Mouse (Mus musculus): ENCODE data around the gene Mustn1.

Mustn1 gene

DNA sequence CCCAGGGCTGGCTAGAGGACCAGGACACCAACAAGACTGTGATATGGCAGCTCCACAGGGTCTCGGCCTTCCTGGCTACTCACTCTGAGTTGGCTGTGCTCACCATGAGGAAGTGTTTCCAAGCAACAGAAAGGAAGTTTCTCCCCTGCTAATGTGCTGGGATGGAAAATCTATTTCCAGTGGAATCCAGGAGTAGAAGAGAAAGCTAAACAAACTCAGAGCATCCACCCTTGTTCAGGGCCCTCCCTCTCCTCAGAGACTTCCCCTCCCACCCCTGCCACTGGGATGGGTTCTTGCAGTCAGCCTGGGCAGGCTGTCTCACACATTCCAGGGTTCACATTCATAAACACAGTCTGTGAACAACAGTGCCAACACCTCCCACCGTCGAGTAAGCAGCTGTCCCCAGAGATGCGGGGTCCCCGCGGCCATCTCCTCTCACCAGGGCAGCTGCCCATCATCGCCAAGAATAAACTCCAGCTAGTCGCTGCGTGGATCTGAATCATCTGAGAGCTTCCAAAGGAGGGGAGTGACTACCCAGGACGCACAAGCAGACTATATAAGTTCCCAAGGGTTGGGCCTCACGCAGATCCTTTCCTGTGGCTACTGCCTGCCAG, at the start of gene Mustn1:
Gene Mustn1 (plus strand): TSS at position 243 of the 614 bp plus-strand sequence.
- DNase-seq (ENCODE audit: low spot score) = no peak

DNA sequence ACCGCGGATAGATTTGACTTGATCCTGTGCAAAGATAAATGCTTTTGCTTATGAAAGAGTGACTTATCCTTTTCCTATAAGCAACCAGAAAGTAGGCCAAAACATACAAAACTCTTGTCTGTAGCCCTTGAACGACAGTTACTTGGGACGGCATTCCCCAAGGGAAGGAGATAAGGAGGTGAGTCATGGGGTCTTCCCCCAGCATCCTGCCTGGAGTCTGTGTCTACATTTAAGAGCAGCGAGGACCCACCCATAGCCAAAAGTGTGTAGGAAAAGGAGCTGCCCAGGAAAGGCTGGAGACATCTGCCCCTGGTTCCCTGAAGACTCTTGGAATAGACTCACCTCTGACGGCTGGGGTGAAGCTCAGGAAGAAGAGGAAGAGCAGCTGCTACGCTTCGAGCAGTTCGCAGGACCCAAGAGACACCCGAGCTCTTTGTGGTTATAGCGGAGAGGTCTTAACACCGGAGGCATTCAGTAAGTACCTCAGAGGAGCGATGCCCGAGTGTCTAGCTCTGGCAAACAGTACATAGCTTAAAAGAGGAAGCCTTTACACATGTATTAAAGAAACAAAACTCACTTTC, 41.5 kb upstream of the Mustn1 start:
- DNase-seq (ENCODE audit: low spot score) = no peak

DNA sequence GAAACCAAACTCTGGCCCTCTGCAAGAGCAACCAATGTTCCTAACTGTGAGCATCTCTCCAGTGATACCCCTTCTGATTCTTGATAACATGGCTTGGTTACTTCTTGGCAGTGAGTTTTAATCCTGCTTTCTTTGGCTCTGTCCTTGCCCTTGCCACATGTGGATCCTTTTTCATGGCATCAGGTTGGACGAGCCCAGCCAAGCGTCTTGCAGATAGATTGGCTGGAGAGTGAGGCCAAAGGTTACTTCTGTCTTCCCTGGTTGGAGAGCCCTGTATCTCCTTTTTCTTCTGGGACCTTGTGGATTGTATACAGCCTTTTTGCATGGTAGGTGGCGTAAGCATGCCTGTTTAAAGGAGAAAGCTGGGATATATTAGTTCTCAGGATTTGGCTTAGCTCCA, 35.3 kb upstream of the Mustn1 start:
- no peak for DNase-seq (ENCODE audit: low spot score)

DNA sequence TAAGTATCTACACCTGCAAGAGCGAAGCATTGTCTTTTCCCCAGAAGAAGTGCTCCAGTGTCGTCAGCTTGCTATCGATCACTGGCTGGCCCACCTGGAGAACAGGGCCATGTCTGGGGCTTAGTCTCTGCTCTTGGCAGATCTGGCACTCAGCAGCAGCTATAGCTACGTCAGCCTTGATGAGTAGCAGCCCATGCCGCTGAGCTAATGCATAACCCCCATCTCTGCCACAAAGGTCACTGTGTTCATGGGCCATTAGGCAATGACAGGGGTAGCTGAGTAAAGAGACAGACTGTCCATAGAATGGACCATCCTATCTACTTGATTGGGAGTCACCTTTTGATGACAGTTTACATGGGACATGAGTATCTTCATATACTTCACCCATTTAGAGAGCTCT, 28.5 kb upstream of the Mustn1 start:
- DNase-seq (ENCODE audit: low spot score) = no peak

DNA sequence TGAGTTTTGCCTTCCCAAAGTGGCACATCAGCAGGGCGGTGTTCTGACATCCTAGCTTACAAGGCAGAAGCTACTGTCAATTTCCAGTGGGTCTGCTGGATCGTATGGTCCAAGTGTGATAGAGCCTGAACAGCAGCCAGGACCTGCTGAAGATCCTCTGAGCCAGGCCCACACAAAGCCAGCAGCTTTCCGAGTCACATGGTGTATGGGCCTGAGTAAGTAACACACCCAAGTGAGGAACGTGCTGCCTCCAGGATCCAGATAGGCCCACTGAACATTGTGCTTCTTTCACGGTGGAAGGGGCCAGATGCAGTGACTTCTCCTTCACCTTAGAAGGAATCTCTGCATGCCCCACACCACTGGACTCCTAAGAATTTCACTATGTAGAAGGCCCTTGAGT, 26.7 kb upstream of the Mustn1 start:
- no peak for DNase-seq (ENCODE audit: low spot score)

DNA sequence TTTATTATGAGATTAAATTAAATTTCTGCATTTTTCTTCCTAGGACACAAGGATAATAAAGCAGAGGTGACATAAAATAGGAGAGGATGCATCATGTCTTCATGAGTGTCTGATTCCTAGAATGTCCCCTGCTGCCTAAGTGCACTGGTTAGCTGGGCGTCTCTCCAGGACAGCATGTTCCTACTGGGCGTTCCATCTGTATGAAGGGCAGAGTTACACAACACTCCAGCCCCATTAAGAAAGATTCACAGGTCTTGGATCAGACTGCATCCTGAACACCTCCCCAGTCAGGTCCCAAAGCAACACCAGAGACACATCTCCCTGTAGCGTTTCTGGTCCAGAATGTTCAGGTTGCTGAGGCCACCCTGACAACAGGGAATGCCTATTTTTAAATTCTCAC, 23.7 kb upstream of the Mustn1 start:
- DNase-seq (ENCODE audit: low spot score) = no peak

DNA sequence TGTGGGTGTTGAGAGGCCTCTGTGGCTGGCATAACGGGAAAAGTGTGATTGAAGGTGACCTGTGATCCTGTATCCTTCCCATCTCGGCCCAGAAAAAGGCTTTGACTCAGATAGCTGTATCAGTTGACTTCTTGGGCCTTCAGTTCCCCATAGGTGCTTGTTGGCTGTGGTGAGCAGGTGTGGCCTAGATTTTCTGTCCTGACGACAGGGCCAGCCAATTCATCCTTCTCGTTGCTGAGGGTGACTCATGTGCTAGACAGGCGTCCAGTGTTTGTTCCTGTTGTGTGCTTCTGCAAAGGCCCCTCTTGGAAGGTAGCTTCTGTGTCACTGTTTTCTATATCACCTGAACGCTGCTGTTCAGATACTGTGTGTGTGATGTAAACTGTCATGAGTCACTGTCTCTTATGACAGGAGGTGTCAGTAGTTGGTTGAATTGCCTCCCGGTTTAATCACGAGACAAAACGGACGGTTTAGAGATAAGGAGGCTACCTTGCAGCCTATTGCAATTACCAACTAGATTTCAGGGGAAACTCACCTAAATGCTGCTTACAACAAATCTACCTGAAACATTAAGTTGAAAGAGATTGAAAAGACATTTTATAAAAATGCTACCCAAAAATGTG, 22.0 kb upstream of the Mustn1 start:
- no peak for DNase-seq (ENCODE audit: low spot score)

DNA sequence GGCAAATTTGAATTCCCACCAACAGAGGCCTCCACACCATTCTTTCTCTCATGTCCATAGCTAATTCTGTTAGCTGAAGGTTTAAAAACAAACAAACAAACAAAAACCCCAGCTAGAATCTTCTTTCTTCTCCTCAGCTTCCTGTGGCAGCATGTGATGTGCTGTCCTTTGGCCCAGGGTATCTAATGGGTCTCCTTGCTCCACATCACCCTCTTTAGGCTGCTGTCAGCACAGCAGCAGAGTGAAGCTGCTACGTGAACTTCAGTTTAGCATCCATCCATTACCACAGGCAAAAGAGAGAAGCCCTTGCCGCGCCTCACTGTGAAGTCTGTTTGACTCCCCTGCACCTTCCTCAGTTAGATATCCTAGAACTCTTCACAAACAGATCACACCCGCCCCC, 21.0 kb upstream of the Mustn1 start:
- no peak for DNase-seq (ENCODE audit: low spot score)

DNA sequence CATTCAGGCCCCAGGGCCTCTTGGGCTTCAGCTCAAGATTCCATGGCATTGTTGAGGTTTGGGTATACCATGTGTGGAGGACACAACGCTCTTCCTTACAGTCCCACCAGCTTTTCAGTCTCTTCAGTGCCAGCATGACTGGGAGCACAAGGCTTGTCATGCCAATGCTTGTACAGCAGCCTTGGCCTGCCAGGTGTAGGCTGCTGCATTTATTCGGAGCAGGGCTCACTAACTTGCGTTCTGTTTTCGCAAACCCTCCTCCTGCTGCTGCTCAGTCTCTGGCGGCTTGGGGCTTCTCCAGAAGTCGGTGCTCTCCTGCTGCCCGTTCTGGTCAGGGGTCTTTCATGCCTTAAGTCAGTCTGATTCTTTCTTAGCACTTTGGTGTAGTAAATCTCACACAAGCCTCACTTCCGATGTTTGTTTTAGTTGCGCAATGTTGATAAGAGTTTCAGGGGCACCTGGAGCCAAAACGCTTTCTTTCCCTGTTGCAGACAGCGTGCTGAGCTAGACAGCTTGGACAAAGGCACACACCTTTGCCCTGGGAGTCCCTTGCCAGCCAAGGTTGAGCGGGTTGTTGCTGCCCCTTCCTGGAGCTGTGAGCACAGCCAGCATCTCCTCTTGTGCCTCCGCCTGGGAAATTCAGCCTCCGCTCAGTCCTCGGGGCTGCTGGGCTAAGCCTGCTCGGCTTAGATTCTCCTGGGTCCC, 17.4 kb upstream of the Mustn1 start:
- DNase-seq (ENCODE audit: low spot score) = no peak

DNA sequence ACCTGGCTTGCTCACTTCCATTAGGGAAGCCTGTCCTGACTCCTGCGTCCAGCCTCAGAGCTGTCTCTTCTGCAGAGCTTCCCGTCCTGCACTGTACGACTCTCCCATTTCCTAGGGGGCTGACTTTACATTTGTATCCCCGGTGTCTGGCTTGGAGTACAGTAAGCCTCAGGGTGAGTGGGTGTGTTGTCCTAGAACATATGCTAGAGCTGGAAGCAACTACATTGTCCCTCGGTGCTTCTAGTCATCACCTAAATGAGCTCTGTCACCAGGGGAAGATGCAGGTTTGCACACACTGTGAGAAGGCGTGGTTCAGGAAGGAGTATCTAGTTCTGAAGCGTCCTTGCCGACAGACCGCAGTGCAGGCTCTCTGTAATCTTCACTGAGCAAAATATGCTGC, 16.6 kb upstream of the Mustn1 start:
- no peak for DNase-seq (ENCODE audit: low spot score)

DNA sequence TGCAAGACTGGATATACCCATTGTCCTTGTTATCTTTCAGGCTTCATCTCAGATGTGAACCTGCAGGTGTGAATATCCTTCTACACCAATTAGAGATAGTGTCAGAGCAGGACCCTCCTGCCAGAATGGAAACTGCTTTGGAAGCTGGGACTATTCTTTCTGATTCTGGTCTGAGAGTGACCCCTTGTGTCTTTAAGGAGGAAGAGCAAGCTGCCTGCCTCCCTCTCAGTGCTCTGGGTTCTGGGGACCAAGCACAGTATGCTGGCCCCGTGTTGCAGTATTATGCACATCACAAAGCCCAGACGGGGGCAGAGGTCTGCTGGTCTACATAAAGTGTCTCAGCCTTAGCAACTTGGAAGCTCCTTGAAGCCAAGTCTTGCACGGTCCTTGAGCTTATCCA, 13.7 kb upstream of the Mustn1 start:
- DNase-seq (ENCODE audit: low spot score) = no peak

DNA sequence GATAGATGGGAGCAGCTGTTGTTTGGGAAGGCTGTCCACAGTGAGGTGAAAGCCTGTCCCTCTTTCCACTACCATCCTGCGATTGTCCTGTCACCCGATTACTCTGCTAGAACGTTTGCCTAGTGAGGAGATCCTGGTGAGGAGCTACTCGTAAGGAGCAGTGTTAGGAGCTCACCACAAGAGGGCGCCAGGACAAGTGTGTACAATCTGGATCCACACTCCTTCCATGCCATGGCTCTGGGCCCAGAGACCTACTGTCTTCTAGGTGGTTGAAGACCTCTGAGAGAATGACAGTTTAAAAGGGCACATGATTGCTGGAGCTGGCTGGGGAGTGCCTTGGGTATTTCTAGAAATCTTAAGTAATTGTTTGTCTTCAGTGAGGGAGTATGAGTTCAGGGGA, 12.0 kb upstream of the Mustn1 start:
- peak; percentile 55 for DNase-seq (ENCODE audit: low spot score)

DNA sequence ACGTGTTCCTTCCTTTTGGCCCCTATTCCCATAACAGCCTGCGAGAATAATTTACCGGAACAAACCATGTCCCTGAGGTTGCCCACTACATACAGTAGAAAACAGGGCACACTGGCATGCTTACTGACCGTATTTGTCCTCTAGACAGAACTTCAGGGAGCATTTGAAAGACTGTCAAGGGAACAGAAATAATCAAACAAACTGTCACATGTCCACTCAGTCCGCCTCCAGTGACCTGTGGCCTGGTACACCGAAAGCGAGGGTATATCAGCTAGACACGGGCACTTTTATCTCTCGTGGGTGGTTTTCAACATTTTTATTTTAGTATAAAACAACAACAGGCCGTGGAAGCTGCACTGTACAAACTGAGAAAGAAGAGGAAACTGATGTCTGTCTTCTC, 10.2 kb upstream of the Mustn1 start:
- DNase-seq (ENCODE audit: low spot score) = no peak

DNA sequence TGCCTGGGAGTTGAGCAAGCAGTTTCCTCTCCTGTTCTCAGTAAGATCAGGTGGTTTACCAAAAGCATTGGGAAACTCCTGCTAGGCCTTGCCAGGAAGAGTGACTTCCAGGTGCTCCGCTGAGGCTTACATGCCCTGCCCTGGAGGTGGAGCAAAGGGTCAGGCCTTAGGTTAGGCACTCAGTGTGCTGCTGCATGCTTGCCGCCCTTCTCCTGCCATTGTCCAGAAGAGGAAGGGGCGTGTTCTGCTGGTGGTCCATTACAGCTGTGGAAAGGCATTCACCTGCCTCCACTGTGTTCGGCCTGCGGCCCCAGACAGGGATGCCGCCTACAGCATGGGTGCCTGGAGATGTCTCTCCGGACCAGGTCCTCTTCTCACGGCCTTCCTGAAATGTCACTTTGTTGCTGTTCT, 9.6 kb upstream of the Mustn1 start:
- no peak for DNase-seq (ENCODE audit: low spot score)

DNA sequence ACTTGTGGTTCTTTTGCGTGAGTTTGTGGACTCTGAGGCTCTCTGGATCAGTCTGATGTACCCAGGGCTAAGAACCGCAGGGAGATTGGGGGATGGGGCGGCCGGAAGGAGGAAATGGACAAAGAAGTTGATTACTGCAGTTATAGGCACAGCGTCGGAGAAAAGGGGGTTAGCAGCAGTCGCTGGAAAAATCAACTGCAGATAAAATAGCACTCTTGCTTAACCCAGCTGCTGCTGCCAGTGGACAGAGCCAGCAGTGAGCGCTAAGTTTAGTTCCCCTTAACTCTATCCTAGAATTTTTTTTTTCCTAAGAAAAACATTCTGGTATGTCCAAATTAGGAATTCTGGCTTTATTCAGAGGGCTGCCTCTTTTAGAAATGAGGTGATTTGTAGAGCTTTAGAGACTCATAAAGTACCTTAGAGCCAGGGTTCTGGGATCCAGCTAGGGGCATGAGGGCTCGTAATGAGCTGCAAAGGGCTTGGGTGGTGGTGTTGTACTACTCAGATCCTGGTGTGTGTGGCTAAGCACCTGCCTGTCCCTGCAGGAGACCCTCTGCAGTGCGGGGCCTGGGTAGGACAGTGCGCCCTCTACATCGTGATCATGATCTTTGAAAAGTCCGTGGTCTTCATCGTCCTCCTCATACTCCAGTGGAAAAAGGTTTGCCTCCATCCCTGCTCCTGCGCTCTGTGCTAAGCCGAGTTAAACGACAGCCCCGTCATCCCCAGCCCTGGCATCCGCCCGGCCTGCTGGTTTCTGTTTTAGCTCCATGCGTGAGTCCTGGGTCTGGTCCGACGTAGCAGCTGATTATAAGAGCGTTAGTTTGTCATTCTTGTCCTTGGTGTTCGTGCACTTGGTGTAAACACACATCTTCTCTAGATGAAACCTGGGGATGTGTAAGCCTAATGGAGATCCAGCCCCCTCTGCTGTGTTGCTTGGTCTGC, 8.5 kb upstream of the Mustn1 start:
- no peak for DNase-seq (ENCODE audit: low spot score)

DNA sequence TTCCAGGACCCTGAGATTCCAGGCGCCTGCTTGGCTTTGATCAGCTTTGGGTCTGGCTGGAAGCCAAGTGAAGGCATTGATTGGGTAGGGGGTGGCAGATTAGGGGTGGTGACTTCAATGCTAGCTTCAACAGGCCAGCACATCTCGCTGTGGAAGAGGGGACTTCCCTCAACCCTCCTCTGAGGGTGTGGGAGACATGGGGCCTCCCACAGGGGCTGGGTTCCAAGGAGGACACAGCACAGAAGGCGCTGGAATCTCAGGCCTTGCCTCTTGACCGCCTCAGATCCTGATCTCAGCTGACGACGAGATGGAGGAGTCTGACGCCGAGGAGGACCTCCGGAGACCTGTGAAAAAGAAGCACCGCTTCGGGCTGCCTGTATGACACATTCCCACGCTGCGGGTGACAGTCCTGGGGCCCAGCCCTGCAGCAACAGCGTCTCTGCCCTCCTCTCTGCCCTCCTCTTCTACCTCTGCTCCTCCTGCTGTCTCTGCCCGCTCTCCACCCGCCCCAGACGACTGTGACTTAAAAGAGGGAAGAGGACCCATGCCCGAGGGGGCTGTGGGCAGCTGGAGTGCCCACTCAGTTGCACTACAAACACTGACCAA, 4.8 kb upstream of the Mustn1 start:
- DNase-seq (ENCODE audit: low spot score) = no peak

DNA sequence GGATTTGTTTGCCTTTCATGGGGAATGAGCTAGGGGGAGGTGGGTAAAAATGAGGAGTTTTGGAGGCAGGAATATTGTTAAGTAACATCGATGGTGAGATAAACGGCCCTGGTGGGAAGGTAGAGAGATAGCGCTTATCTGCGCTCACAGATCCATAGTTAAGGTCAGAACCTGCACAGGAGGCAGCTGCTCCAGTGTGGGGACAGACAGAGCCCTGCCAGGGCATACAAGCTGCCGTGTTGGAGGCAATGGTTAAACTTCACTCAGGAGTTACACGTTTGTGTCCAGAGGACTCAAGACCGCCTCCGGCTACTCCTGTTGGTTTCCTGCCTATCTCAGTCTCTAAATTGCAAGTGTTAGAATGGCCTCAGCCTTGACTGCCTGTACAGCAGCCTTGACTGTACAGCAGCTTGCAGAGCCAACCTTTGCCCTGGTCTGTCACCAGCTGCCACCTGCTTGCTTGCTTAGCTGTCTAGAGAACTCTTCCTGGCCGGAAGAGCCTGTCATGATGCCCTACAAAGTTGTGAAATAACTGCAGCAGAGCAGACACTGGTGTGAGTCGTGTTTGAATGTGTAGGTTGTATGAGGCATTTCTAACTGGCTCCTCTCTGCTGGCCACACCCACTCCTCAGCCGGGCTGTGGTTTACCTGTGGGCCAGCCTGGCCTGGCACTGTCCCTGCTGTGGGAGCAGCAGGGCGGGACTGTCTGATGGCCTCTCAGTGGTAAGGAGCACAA, 3.7 kb upstream of the Mustn1 start:
- no peak for DNase-seq (ENCODE audit: low spot score)

DNA sequence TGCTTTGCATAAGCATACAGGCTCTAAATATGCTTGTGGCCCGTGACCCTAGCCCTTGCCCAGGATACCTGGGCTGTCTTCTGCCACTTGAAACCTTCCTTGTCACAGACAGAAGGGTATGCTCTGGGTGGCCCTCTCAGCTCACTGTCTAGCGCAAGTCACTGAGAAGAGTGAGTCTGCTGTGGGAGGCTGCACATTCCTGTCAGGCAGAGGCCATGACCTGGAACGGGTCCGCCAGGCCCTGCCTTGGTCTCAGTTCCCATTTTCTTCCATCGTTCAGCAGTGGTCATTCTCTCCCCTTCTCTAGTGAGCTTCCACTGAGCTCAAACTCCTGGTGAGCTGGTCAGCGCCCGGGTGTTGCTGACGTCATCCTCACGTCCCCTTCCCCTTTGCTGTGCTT, 3.0 kb upstream of the Mustn1 start:
- no peak for DNase-seq (ENCODE audit: low spot score)

DNA sequence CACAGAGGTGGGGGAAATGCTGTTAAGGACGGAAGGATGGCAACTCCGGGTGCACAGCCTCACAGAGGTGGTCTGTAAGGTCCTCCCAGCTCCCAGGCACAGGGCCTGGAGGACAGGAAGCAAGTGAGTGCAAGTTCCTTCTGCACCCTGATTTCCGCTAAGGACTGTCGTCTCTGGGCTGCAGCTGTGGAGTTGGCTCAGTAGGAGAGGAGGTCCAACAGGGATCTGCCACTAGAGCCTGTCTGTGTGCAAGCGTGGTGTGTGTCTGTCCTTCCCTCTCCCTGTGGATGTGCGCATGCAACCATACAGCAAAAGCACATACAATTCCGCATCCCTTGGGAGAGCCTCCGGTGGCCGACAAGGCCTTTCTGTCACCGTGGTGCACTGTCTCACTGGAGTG, 2.5 kb upstream of the Mustn1 start:
- no peak for DNase-seq (ENCODE audit: low spot score)

DNA sequence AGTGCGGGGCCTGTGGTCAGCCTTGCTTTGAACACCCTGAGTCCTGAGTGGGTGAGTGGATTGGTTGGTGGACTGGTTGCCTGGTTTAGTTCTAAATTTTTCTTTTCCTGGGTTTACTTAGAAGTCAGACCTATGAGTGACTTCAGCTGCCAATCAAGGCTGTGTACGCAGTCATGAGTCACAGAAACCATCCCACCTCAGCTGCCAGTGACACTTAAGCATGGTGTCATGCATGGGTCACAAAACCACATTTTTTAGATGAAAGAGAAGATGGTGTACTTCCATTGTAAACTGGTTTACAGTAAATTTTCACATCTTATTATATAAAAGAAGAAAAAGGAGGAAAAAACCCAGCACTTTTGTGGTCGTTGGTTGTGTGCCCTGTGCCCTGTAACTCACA, 1.2 kb upstream of the Mustn1 start:
- no peak for DNase-seq (ENCODE audit: low spot score)

DNA sequence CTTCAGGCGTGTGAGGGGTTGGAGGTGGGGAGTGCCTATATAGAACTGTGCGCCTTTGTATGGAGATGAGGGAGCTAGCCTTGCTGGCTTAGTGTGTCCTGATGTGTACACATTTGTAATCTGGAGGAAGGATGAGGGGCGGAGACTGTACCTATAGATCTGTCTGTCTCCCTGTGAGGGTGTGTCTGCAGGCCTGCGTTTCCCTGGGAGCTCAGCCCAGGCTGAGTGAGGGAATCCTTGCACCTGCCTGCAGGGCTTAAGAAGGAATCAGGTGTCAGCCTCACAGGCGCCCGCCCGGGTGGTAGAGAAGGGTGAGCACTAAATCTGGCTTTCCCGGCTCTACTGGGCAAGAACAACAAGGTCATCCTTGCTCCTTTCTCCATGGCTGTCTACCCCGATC, 794 bp downstream of the Mustn1 start:
- DNase-seq (ENCODE audit: low spot score) = no peak
